Mouse (Mus musculus): ENCODE measurements around the gene Rgl2. TPM values are rescaled to one million over a fixed set of nuclear protein-coding genes. Genes with fewer than 3 reads are reported as not detected.
"Not testable (repeated sequence)": the region's sequence is repeated elsewhere in the genome, so short reads cannot be mapped to it uniquely, and the experiment has no call there.

Gene Rgl2
- polyA plus RNA-seq, 1 experiment from 2014 or later, result 51.3 TPM

DNA sequence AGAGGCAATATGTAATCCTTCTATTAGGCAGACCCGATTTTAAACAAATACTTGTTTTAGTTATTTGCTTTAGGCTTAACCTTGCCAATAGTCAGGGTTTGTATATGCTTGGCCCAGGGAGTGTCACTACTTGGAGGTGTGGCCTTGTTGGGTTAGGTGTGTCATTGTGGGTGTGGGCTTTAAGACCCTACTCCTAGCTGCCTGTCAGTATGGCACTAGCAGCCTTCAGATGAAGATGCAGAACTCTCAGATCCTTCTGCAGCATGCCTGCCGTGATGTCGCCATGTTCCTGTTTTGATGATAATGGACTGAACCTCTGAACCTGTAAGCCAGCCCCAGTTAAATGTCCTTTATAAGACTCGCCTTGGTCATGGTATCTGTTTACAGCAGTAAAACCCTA is 36.3 kb upstream of the Rgl2 start:
- H3K9ac ChIP-seq (replicated peaks; ENCODE audit: low read depth, low read length); H3K4me1 ChIP-seq (ENCODE audit: control insufficient read depth, insufficient read depth, low read length): not testable (repeated sequence)

DNA sequence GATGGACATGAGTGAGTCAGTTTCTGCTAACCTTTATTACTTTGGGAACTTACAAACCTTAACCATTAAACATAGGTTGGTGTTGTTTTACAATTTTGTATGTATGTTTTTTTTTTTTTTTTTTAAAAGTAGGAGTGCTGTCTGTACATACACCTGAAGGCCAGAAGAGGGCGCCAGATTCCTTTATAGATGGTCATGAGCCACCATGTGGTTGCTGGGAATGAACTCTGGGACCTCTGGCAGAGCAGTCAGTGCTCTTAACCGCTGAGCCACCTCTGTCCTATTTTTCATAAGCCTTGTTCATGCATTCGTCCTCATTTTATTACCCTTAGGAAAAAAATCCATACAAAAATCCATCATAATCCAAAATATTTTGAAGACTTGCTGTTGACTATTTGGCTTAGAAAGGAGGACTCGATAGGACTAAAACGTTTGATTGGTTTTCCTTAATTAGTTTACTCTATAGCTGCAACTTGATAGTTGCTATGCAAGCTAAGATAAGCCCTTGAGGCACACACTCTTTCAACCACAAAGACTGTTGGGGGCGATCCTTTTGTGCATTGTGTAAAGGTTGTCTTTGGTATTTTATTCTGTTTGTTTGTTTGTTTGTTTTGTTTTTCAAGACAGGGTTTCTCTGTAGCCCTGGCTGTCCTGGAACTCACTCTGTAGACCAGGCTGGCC is 32.1 kb upstream of the Rgl2 start:
- no peaks in the 10 kb centered on the region for H3K36me3 ChIP-seq (ENCODE audit: control insufficient read depth, insufficient read depth, low read length)
- no peaks in the 10 kb centered on the region for H3K27me3 ChIP-seq (ENCODE audit: control insufficient read depth, insufficient read depth, low read length)
- no peak overlapping the region for H3K27ac ChIP-seq (ENCODE audit: low read depth, low read length)
- no peaks in the 10 kb centered on the region for H3K9me3 ChIP-seq (ENCODE audit: control insufficient read depth, low read length)
- no peak overlapping the region for H3K9ac ChIP-seq (replicated peaks; ENCODE audit: low read depth, low read length)
- H3K4me1 ChIP-seq (ENCODE audit: control insufficient read depth, insufficient read depth, low read length), result no peaks in the 10 kb centered on the region
- no peak overlapping the region for H3K4me2 ChIP-seq (ENCODE audit: low read depth, low read length)
- no peak for ATAC-seq (ENCODE audit: low read depth)
- H3K4me3 ChIP-seq (ENCODE audit: low read depth, low read length), result no peak overlapping the region
- 45% methylated on average over 6 of the region's 6 CpGs for WGBS

More for the DNA sequence above, 36.3 kb upstream of the Rgl2 start:
- H3K9me3 ChIP-seq (ENCODE audit: control insufficient read depth, low read length); H3K4me2 ChIP-seq (ENCODE audit: low read depth, low read length); ATAC-seq (ENCODE audit: low read depth); H3K36me3 ChIP-seq (ENCODE audit: control insufficient read depth, insufficient read depth, low read length); H3K27ac ChIP-seq (ENCODE audit: low read depth, low read length); H3K4me3 ChIP-seq (ENCODE audit: low read depth, low read length); H3K27me3 ChIP-seq (ENCODE audit: control insufficient read depth, insufficient read depth, low read length): not testable (repeated sequence)
- WGBS, result 81% methylated on average over 4 of the region's 4 CpGs

DNA sequence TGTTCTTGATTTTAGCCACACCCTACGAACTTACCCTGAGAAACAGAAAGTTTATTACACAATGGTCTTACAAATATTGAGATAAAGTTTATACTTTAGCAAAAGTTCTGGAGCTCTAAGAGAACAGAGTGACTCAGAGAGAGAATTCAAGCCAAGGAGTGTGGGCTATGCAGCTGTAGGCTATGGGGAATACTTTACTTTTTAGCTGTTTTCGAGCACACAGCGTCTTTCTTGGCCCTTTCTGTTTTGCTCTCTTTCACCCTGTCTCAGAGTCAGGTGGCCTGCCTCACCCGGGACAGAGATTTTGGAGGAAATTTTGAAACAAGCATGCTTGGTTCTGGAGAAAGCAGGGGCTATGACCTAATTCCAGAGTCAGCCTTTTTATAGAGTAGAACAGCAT is 31.1 kb upstream of the Rgl2 start:
- not testable (repeated sequence) for H3K9me3 ChIP-seq (ENCODE audit: control insufficient read depth, low read length); H3K27ac ChIP-seq (ENCODE audit: low read depth, low read length); H3K4me2 ChIP-seq (ENCODE audit: low read depth, low read length); H3K36me3 ChIP-seq (ENCODE audit: control insufficient read depth, insufficient read depth, low read length); H3K9ac ChIP-seq (replicated peaks; ENCODE audit: low read depth, low read length); H3K4me1 ChIP-seq (ENCODE audit: control insufficient read depth, insufficient read depth, low read length); H3K4me3 ChIP-seq (ENCODE audit: low read depth, low read length); ATAC-seq (ENCODE audit: low read depth); H3K27me3 ChIP-seq (ENCODE audit: control insufficient read depth, insufficient read depth, low read length)
- 93% methylated on average over 4 of the region's 4 CpGs for WGBS

DNA sequence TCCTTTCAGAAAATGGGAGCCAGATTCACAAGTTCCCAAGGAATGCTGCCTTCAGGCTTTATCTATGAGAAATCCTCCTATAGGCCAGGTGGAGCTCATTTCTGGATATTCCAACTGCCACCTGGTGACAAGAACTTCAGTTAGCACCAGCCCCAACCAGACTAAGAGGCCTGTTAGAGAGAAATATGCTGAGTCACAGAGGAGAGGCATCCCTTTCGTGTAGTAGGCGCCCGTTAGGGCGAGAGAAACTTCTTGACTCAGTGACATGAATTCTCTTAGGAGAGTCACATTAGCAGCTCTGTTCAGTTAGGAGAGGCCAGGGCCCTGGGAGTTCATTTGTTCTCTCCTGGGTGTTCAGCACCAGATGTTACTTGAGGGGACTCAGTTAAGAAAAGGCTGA is 29.7 kb upstream of the Rgl2 start:
- Histone ChIP-seq H3K4me2 (ENCODE audit: low read depth, low read length) (no peak overlapping the region), H3K4me1 (ENCODE audit: control insufficient read depth, insufficient read depth, low read length) (no peaks in the 10 kb centered on the region), H3K9me3 (ENCODE audit: control insufficient read depth, low read length) (no peaks in the 10 kb centered on the region), H3K9ac (replicated peaks; ENCODE audit: low read depth, low read length) (no peak overlapping the region), H3K36me3 (ENCODE audit: control insufficient read depth, insufficient read depth, low read length) (no peaks in the 10 kb centered on the region), H3K27me3 (ENCODE audit: control insufficient read depth, insufficient read depth, low read length) (no peaks in the 10 kb centered on the region), H3K27ac (ENCODE audit: low read depth, low read length) (no peak overlapping the region), H3K4me3 (ENCODE audit: low read depth, low read length) (no peak overlapping the region)
- no peak for ATAC-seq (ENCODE audit: low read depth)
- WGBS, result 83% methylated on average over 4 of the region's 4 CpGs

DNA sequence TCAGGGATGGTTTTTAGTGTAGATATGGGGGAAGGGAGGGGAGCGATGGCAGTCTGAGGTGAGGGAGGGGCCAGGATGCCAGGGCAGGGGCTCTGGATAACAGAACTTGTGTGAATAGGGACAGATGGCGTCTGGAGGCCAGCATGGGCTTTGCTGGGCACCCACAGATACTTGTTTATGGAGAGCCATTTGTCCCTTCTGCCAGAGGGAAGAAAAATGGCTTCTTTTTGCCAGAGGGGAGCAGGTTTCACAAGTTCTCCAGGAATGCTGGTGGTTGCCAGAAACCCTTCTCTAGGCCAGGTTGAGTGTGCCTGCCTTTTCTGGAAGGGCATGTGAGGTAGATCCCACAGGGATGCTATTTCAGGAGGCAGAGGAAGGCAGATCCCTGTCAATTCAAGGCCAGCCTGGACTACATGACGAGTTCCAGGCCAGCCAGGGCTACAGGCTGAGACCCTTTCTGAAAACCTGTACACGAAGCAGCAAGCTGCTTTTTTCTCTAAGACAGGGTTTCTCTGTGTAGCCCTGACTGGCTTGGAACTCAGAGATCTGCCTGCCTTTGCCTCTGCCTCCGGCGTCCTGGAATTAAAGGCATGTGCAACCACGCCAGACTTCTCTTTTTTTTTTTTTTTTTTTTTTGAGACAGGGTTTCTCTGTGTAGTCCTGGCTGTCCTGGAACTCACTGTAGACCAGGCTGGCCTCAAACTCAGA is 28.9 kb upstream of the Rgl2 start:
- no peak for ATAC-seq (ENCODE audit: low read depth)
- 73% methylated on average over 7 of the region's 7 CpGs for WGBS
- H3K9ac ChIP-seq (replicated peaks; ENCODE audit: low read depth, low read length), result no peak overlapping the region

DNA sequence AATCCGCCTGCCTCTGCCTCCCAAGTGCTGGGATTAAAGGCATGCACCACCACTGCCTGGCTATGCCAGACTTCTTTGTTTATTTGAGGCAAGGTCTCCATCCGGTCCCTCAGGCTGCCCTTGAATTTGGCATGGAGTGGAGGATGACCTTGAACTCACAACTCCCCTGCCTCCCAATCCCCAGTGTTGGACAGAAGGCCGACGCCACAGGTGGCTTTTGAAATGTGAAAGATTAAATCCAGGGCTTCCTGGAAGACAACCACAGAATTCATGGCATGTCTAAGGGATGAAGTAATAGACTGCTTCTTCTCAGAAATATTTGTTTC is 28.4 kb upstream of the Rgl2 start:
- Histone ChIP-seq H3K27ac (ENCODE audit: low read depth, low read length) (no peak overlapping the region), H3K36me3 (ENCODE audit: control insufficient read depth, insufficient read depth, low read length) (no peaks in the 10 kb centered on the region), H3K4me2 (ENCODE audit: low read depth, low read length) (no peak overlapping the region), H3K4me1 (ENCODE audit: control insufficient read depth, insufficient read depth, low read length) (no peaks in the 10 kb centered on the region), H3K4me3 (ENCODE audit: low read depth, low read length) (no peak overlapping the region), H3K9me3 (ENCODE audit: control insufficient read depth, low read length) (no peaks in the 10 kb centered on the region), H3K27me3 (ENCODE audit: control insufficient read depth, insufficient read depth, low read length) (no peaks in the 10 kb centered on the region), H3K9ac (replicated peaks; ENCODE audit: low read depth, low read length) (no peak overlapping the region)
- ATAC-seq (ENCODE audit: low read depth), result no peak
- 91% methylated on average over 4 of the region's 4 CpGs for WGBS

More for the DNA sequence above, 28.9 kb upstream of the Rgl2 start:
- Histone ChIP-seq H3K4me3 (ENCODE audit: low read depth, low read length) (no peak overlapping the region), H3K36me3 (ENCODE audit: control insufficient read depth, insufficient read depth, low read length) (no peaks in the 10 kb centered on the region), H3K4me1 (ENCODE audit: control insufficient read depth, insufficient read depth, low read length) (no peaks in the 10 kb centered on the region), H3K27me3 (ENCODE audit: control insufficient read depth, insufficient read depth, low read length) (no peaks in the 10 kb centered on the region), H3K9me3 (ENCODE audit: control insufficient read depth, low read length) (no peaks in the 10 kb centered on the region), H3K27ac (ENCODE audit: low read depth, low read length) (no peak overlapping the region), H3K4me2 (ENCODE audit: low read depth, low read length) (no peak overlapping the region)

DNA sequence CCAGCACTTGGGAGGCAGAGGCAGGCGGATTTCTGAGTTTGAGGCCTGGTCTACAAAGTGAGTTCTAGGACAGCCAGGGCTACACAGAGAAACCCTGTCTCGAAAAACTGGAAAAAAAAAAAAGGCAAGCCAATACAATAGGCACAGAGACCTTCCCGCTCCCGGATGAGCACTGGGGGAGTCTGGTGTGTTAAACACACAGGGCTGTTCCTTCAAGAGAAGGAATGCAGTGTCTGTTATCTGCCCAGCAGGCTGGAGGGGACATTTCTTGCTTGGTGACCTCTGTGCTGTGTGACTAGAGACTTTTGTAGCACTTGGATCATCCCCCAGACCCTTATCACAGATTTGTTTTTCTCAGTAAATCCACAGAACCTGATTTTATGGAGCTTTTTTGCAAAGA is 27.7 kb upstream of the Rgl2 start:
- H3K9me3 ChIP-seq (ENCODE audit: control insufficient read depth, low read length), result no peaks in the 10 kb centered on the region
- H3K9ac ChIP-seq (replicated peaks; ENCODE audit: low read depth, low read length), result no peak overlapping the region
- H3K36me3 ChIP-seq (ENCODE audit: control insufficient read depth, insufficient read depth, low read length), result no peaks in the 10 kb centered on the region
- H3K4me1 ChIP-seq (ENCODE audit: control insufficient read depth, insufficient read depth, low read length), result no peaks in the 10 kb centered on the region
- H3K4me2 ChIP-seq (ENCODE audit: low read depth, low read length), result no peak overlapping the region
- ATAC-seq (ENCODE audit: low read depth), result no peak
- WGBS, result 48% methylated on average over 4 of the region's 4 CpGs
- no peaks in the 10 kb centered on the region for H3K27me3 ChIP-seq (ENCODE audit: control insufficient read depth, insufficient read depth, low read length)
- H3K27ac ChIP-seq (ENCODE audit: low read depth, low read length), result no peak overlapping the region
- H3K4me3 ChIP-seq (ENCODE audit: low read depth, low read length), result no peak overlapping the region

DNA sequence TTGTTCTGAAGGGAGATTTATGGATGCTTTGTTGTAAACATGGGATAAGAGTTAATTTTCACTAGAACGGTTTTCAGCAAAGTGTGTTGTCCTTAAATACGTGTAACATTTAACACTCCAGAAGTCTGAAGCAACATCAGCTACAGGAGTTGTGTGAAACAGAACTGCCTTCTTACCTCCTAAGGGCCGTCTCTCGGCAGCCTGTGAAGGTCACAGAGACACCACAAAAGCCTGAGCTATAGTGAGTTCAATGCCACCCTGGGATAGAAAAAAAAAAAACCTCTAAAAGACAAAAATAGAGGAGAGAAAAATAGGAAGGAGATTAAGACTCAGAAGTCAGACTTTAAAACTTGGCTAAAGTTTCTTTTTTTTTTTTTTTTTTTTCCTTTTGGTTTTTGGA is 27.3 kb upstream of the Rgl2 start:
- WGBS, result 51% methylated on average over 4 of the region's 4 CpGs
- no peak overlapping the region for H3K9ac ChIP-seq (replicated peaks; ENCODE audit: low read depth, low read length)
- ATAC-seq (ENCODE audit: low read depth), result no peak
- H3K27ac ChIP-seq (ENCODE audit: low read depth, low read length), result no peak overlapping the region
- no peaks in the 10 kb centered on the region for H3K36me3 ChIP-seq (ENCODE audit: control insufficient read depth, insufficient read depth, low read length)
- H3K4me3 ChIP-seq (ENCODE audit: low read depth, low read length), result no peak overlapping the region
- H3K4me1 ChIP-seq (ENCODE audit: control insufficient read depth, insufficient read depth, low read length), result no peaks in the 10 kb centered on the region
- no peaks in the 10 kb centered on the region for H3K9me3 ChIP-seq (ENCODE audit: control insufficient read depth, low read length)
- no peaks in the 10 kb centered on the region for H3K27me3 ChIP-seq (ENCODE audit: control insufficient read depth, insufficient read depth, low read length)
- H3K4me2 ChIP-seq (ENCODE audit: low read depth, low read length), result no peak overlapping the region

DNA sequence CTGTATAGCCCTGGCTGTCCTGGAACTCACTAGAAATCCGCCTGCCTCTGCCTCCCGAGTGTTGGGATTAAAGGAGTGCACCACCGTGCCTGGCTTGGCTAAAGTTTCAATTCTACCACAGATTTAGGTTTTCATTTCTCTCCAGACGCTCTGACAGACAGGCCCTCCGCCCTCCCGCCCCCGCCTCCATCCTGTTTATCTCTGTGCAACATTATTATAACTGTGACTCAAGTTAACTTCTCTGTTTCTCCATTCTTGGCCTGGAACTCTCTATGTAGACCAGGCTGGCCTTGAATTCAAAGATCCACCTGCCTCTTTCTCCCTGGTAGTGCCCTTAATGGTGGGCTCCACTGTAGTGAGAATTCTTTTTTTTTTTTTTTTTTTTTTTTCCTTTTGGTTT is 26.9 kb upstream of the Rgl2 start:
- Histone ChIP-seq H3K36me3 (ENCODE audit: control insufficient read depth, insufficient read depth, low read length) (no peaks in the 10 kb centered on the region), H3K9me3 (ENCODE audit: control insufficient read depth, low read length) (no peaks in the 10 kb centered on the region), H3K4me3 (ENCODE audit: low read depth, low read length) (no peak overlapping the region), H3K4me2 (ENCODE audit: low read depth, low read length) (no peak overlapping the region), H3K27me3 (ENCODE audit: control insufficient read depth, insufficient read depth, low read length) (no peaks in the 10 kb centered on the region), H3K9ac (replicated peaks; ENCODE audit: low read depth, low read length) (no peak overlapping the region), H3K27ac (ENCODE audit: low read depth, low read length) (no peak overlapping the region), H3K4me1 (ENCODE audit: control insufficient read depth, insufficient read depth, low read length) (no peaks in the 10 kb centered on the region)
- WGBS, result 90% methylated on average over 7 of the region's 7 CpGs
- ATAC-seq (ENCODE audit: low read depth), result no peak
